Mouse (Mus musculus) kidney, postnatal 36 days (tissue): ENCODE measurements around the gene Spag7.
A peak's percentile ranks its signal among the peaks of the same experiment; 100 is the strongest.

Source experiments
- DNase-seq, 2 experiments: peaks; one replicate each; pipeline ENCODE4 v3.0.0; 2021 to 2022; ENCODE audit warnings: mixed read lengths in 2 of 2

The Spag7 gene

DNA sequence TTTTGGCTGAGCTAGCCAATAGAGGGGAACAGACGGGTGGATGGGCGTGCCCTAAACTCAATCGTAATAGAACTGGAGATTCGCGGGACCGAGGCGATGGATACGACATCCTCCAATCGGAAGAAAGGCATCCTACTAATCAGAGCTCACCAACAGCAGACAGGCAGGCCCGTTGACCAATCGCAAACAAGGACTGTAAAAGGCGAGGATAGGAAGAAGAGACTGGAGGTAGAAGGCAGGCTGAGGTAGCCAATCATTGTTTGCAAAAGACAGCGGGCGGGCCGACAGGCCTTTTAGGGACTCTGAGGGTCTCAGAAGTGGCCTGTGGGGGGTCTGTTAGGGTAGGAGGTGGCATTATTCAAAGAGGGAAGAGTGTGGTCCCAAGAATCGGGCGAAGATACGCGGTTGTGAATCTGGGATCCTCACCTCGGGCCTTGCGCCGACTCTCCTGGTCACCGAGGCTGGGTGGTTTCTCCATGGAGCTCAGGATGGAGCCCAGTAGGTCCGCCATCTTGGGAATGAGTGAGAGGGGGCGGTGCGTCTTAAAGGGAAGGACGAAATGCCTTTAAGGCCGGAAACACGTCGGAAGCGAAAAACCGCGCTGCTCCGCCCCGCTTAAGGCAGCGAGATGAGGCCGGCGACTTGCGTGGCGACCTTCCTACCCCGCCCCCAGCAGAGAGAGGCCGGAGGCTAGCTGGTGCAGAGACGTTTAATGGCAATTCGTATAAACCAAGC lies at the start of gene Spag7:
Spag7 (minus strand) TSS at position 646 of the 735 bp plus-strand sequence.
- peak; percentile 98 to 100 for DNase-seq

DNA sequence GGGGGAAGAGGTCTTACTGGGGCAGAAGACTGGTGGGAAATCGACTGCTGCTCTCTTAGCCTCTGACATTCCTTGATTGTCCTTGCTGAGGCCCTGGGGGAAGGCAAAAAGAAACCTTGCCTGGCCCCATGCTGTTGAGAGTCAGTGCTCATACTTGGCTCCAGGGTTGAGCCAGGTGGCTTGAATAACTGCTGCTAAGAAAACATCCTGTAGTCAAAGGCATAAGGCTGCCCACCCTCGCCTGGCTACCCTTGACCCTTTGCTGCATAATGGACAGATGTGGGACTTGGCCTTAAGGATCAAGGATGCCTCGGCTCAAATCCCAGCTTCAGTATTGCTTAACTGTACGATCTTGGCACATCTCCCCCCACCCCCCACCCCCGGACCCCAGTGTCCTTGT lies 49.3 kb upstream of the Spag7 start:
- DNase-seq: no peak

DNA sequence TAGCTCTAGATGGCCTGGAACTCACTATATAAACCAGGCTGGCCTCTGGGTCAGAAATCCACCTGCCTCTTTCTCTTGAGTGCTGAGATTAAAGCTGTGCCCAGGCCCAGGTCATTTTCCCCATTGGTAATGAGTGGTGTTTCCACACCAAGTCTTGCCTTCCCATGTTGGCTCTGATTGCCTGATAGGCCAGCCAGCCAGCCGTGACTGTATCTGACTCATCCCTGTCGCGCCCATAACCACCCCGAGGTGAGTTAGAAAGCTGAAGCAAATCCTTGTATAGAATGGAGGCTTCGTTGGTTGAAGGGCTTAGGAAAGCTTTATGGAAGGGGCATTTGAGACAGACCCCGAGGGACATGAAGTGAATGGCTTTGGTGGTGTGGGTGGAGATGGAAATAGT lies 46.6 kb upstream of the Spag7 start:
- DNase-seq: no peak

DNA sequence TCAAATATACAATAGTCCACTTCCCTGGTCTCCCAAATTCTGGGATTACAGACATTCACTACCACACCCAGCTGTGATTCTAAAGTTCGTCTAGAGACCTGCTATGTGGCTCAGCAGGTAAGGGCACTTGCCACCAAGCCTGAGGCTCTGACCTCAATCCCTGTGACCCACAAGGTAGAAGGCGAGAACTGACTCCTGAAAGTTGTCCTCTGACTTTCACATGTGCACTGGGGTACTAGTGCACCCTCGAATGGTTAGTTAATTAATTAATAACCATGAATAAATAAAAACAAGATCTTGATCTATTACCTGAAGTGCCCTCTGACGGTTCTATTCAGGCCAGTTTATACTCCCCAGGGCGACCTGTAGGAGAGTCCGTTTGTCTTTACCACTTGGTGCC lies 44.0 kb upstream of the Spag7 start:
- peak in 1 of 2 experiments; percentile 38 for DNase-seq

DNA sequence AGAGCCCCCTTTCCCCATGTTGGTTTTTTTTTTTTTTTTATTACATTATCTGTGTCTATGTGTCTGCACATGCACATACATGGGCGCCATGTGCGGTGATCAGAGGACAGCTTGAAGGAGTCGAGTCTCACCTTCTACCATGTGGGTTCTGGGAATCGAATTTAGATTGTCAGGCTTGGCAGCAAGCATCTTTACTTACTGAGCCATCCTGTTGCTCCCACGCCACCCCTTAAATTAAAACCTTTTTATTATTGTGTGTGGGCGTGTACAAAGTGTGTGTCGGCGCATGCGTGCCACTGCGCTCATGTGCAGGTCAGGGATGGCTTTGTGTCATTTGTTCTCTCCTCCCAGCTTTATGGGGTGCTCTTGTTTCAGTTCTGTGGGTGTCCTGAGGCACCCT lies 41.8 kb upstream of the Spag7 start:
- no peak for DNase-seq

DNA sequence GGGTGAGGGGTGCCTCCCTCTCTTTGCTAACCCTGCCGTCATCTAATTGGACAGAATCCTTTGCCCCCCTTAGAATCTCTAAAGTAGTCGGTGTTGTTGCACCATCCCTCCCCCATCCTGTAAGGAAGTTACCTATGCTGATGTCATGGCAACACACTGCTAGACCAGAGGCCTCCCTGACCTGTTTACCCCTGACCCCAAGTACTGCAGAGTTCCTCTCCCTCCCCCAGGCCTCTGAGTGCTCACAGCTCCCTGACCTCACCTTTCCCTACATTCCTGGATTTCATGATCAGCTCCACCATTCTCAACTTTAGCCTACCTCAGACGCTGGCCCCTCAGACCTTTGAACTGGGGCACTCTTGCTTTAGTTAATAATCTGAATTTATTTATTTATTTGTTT lies 36.9 kb upstream of the Spag7 start:
- no peak for DNase-seq

DNA sequence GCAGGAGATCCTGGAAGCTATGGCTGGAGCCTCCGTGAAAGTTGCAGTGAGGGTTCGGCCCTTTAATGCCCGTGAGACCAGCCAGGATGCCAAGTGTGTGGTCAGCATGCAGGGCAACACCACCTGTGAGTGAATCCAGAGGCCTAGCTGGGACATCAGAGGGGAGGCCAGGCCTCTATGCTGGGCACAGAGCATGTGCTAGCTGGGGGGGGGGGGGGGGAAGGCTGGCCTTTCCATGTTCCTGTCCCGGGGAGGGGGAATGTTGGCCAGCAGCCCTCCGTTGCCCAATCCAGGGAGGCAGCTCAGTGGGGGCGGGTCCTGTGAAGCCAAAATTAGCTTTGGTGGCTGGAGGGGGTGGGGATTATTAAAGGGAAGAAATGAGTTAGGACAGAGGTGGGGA lies 33.6 kb upstream of the Spag7 start:
- DNase-seq: no peak

DNA sequence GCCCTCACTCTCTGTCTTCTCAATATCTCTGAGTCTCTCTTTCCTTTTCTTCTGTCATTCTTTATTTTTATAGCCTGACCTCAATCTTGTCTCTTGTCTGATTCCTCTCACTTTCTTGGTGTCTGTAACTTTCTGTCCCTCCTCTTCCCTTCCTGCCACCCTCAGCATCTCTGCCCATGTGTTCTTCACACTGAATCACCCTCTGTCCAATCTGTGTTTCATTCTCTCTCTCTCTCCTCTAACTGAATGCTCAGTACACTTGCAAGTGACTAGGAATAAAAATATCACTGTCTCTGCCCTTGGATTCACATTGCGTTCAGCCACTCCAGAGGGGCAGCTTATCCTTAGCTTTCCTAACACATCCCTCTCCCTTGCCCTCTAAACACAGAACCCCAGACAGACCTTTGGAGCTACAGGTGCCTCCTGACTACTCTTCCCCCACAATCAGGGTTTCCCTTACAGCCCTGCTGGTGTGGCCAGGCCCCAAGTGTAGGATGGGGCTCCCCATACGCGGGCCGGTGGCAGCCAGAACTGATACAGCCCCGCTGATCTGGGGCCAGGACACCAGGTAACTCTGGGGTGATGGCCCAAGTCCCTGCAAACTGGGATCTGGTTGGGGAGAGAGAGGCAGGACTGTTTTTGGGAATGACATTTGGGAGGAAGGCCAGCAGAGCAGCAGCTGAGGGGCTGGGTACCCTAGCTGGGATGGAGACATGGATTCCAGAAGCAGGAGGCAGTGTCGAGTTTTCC lies 32.9 kb upstream of the Spag7 start:
- no peak for DNase-seq

DNA sequence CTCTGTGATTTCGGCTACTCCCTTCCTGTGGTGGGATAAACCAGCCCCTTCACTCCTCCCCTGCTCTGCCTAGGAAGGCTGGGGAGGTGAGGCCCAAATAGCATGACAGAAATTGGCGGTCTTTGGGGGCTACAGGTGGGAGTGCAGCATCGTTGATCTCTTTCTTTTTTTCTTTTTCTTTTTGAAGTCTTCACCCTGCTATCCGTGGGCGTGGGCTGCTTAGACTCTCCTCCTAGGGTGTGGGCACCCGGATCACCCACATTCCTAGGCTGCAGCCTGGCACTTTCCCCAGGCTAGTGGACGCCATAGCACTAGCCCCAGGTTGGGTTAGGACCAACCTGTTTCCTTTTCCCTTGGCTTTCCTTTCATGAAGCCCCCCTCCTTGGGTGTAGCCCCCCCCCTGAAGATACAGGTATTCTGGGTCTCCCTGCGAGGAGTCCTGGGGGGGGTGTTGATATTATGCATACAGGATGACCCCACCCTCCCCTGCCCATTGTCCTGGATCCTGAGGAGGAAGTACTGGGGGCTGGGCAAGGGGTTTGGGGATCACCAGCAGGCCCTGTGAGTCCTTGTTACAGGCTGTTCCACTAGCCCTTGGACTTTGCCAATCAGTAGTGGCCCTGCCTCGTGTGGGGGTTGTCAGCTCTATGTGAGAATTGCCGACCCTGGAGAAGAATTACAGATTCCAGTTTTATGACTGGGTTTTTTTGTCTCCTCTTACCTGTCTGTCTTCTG lies 32.2 kb upstream of the Spag7 start:
- DNase-seq: peak; percentile 29 to 36

DNA sequence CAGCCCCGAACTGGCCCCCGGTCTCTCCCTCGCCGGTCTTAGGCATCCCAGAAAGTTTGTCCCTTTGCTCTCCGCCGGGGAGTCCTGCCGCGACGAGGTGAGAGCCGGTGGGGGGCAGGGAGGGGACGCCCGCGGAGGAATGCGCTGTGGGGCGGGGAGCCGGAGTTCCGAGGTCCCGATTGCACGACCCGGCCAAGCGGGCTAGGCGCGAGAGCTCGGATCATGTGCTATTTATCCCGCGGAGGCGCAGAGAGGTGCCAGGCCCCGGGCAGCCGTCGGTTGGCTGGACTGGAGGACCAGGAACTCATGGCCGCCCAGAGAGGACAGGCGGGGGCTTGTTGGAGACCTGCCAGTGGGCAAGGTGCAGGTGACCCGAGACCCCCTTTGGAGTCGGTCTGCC lies 31.4 kb upstream of the Spag7 start:
- DNase-seq: peak; percentile 87 to 90

DNA sequence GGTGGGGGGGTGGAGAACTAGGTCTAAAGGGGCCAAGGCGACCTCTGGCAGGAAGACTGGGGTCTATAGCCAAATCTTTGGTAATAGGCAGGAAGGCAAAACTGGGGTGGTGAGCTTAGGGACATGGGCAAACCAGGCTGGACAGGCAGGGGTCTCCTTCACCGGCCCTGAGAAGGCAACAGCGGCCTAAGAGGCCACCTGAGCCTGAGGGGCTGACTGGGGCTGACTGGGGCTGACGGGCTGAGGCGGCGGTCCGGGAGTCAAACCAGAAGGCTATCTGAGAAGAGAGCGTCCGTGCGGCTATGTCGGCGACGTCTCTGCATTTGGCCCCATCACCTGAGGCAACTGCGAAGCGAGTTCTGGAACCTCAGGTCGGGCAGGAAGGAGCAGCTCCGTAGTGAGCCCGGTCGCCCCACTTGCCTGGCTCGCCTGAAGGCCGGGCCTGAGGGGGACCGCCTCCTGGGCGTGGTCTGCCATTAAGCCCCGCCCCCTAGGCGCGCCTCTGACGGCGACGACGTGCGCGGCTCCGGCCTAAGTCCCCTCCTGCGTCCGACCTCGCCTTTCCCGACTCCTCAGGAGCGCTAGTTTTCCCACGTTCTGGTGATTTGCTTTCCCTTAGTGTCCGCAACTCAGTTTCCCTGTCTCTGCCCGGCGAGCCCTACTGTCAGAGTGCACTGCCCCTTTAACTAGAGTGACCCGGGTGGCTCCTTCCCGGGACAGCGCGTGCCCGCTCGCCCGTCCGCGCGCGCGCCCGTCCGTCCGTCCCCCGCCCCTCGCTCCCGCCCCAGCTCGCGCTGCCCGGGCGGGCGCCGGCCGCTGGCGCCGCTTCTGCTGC lies 30.7 kb upstream of the Spag7 start, which contains the start of the genes Inca1 and Kif1c:
Inca1 (minus strand) TSS at position 434 of the 835 bp plus-strand sequence.
Kif1c (plus strand) TSS at position 827 of the 835 bp plus-strand sequence.
- peak; percentile 94 to 97 for DNase-seq

DNA sequence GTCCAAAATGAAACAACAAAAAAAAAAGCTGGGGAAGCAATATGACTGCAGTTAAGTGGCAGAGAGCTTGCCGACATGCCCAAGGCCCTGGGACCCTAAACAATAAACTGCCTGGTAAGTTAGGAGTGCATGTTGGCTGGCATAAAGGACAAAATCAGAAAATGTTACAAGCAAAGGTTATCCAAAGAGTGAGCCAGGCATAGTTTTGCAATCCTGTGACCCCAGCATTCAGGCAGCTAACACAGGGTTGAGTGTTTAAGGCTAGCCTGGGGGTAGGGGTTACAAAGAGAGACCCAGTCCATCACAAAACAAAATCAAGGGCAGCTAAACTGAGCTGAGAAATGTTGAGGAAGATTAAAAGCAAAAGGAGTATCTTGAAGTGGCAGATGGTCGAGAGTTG lies 29.8 kb upstream of the Spag7 start:
- DNase-seq: no peak

DNA sequence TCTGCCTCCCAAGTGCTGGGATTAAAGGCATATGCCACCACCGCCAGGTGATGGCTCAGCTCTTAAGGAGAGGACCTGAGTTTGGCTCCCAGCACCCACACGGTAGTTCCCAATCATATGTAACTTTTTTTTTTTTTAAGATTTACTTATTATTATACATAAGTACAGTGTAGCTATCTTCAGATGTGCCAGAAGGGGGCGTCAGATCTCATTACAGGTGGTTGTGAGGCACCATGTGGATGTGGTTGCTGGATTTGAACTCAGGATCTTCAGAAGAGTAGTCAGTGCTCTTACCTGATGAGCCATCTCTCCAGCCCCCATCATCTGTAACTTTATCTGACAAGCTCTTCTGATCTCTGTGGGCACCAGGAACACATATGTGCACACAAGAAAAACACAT lies 28.2 kb upstream of the Spag7 start:
- peak in 1 of 2 experiments; percentile 33 for DNase-seq

DNA sequence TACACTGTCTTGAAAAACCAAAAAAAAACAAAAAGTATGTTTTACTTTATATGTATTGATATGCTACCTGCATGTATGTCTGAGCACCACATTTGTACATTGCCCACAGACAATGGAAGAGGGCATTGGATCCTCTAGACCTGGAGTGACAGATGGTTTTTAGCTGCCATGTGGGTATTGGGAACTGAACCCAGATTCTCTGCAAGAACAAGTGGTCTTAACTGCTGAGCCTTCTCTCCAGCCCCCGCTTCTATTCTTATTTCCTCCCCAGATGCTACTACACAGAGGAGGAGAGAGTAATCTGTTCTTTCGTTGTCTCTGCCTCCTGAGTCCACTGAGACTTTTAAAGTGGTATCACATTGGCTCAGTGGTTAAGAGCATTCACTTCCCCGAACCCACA lies 24.3 kb upstream of the Spag7 start:
- DNase-seq: no peak

DNA sequence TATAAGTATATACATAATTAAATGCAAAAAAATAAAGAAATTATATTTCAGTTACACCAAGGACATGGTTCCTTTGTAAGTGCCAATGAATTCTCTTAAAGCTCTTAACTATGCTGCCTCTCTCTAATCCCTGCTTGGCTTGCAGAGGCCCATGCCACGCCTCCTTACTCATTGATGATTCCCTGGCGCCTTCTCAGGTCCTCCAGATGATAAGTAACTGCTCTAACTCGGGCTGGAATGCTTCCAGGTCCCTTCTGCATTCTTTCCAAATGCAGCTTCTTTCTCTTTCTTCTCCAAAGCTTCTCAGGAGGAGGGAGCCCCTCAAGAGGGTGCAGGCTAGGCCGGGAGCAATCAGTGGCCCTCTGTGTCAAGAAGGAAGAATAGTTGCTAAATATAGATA lies 20.4 kb upstream of the Spag7 start:
- peak; percentile 55 to 63 for DNase-seq

DNA sequence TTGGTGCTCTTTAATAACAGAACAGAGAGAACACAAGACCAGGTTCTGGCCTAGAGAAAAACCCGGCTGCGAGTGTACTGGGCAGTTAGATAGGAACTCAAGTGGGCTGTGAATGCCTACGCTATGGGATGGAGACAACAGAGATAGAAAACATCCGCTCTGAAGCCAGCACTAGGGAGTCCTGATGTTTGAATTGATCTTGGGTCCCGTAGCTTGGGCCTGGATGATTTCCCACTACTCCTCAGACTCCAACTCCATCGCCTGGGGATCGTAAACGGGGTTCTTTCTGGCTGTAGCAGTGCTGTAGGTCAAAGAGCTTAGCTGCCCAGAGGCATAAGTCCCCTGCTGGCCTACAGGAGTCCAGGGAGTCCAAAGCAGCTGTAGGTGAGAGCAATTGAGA lies 19.2 kb upstream of the Spag7 start:
- DNase-seq: peak in 1 of 2 experiments; percentile 20

DNA sequence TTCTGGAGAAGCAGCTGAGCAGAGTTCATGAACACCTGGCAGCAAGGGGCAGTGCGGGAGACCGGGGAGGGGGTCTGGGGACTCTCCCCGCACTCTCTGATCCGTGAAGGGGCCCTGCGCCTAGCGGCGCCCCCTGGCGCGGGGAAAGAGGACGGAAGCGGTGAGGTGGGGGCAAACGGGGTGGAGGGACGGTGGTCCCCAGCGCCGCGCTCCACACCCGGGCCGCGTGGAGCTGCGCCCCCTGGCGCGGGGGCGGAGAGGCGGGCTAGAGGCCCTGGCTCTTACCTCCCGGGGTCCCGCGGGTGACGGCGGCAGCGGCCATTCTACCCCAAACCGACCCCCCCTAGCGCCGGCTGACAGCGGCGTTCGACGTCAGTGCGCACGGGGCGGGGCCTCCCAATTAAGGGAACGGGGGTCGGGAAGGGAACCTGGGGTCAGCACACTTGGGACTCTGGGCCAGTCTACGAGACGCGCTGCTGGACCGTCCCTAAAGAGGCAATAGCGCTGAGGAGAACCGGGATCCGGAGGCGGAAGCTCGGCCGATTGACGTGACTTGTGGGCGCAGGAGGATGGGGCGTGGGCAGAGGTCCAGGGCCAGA lies 18.5 kb upstream of the Spag7 start, which contains the start of gene Camta2:
Camta2 (minus strand) TSS at position 505 of the 599 bp plus-strand sequence.
- peak; percentile 93 to 96 for DNase-seq

DNA sequence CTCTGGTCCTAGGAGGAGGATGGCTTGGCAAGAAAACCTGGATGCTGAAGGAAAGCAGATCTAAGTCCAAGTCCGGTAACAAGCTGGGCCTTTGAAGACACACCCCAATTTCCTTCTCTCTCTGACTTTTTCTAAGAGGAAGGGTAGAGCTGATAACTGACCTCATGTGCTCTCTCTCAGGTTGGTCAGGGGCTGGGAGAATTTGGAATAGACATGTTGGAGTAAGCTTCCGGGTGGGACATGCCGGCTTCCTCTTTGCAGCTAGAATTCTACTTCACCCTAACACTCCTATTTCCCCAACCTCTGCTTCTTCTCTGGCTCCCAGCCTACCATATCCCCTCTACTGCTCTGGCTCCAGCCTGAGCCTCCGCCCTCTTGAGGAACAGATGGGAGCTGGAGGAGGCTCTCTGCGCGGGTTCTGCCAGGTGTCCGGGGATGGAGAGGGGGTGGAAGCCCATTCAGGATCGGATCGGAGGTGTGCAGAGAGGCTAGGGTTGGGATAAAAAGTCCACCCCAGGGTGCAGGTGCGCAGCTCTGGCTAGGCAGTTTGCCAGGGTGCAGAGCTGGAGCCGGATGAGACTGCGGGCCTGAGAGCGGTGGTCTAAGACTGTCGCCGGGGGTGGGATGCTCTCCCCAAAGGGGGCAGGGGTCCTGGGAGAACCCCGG lies 17.8 kb upstream of the Spag7 start:
- DNase-seq: peak; percentile 24 to 49

DNA sequence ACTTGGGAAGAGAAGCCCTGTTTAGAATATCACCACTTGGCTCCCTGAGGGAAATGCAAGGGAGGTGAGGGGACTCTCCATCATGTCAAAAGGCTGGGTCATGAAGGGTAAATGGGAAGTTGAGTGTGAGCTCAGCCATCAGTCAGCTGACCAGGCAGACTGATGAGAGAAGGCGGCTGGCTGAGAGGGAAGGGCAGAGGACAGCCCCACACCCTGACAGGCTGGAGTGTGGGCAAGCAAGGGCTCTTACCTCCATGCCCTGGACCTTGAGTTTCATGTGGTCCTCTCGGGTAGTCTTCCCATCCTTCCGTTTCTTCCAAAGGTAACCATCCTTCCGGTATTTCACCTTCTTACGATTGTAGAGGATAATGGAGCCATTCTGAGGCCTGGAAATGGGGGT lies 14.4 kb upstream of the Spag7 start:
- no peak for DNase-seq

DNA sequence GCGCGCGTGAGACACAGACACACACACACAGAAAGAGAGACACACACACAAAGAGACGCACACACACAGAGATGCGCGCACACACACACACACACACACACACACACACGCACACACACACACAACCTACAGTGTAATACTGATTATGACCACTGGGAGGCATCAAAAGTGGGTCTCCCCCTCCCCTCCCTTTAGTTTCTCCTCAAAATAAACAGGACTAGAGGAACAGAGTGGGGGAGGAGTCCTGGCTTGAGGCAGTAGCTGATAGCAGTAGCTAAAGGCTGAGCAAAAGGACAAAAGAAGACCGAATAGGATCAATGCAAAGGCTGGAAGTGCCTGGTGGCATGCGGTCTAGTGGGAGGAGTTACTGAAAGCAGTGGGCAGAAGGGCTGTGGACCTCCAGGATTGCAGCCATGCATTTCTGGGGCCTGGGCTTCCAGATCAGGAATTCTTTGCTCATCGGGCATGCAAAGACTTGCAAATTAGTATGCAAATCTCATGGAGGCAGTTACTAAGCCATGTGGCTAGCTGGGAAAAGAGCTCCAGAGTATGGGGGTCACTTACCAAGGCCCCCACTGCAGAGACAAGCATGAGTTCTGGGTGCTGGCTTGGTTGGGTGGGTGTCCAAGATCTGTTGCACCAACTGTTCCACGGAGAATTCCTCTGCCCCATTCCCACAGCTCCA lies 12.8 kb upstream of the Spag7 start:
- peak in 1 of 2 experiments; percentile 26 for DNase-seq

DNA sequence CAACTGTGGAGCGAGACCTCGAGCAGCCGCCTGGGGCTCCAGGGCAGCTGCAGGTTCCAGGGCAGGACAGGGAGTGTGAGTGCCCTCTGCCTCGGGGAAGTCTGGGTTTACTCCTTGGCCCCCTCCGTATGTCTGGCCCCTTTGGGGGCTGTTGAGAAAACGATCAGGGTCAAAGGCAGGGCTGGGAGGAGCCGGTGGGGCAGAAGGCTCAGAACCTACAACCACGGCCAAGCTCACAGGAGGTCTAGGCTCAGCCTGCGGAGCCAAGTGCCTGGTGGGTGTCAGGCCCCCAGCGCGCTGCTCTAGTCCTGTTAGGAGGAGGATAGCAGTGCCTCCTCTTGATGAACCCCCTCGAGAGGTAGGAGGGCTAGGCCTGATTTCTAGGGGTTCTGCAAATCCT lies 12.0 kb upstream of the Spag7 start:
- no peak for DNase-seq
